Mouse (Mus musculus) embryonic facial prominence, embryonic 14.5 days (tissue): ENCODE data around the gene Gns. TPM values are rescaled to one million over a fixed set of nuclear protein-coding genes. Genes with fewer than 3 reads are reported as not detected.

Source experiments
- ATAC-seq: fragments of 200-750 bp; cut with Nextera tagmentation; 2 replicates; pipeline ENCODE4 v1.8.0; 2017; ENCODE audit warnings: low read depth, moderate number of reproducible peaks, moderate TSS enrichment
- DNase-seq: peaks from one replicate; pipeline ENCODE4 v3.0.0-alpha.2; 2015; ENCODE audit warnings: low spot score
- H3K27ac ChIP-seq: fragments of 300-500 bp; sonication (generic); replicated peaks from 2 replicates; pipeline ENCODE4 v1.5.1; 2014; ENCODE audit warnings: low read depth, mild to moderate bottlenecking, low read length, moderate library complexity
- H3K27me3 ChIP-seq: fragments of 300-500 bp; sonication (generic); replicated peaks from 2 replicates; pipeline ENCODE4 v1.6.1; 2014; ENCODE audit warnings: low read length; ENCODE audit not compliant: control insufficient read depth, insufficient read depth
- H3K36me3 ChIP-seq: fragments of 300-500 bp; sonication (generic); 2 replicates; pipeline ENCODE4 v1.6.1; 2014; ENCODE audit warnings: low read length, mixed read lengths; ENCODE audit not compliant: control insufficient read depth, insufficient read depth
- H3K4me1 ChIP-seq: fragments of 300-500 bp; sonication (generic); 2 replicates; pipeline ENCODE4 v1.6.1; 2014; ENCODE audit warnings: antibody characterized with exemption, low read length; ENCODE audit not compliant: control insufficient read depth, insufficient read depth
- H3K4me2 ChIP-seq: fragments of 300-500 bp; sonication (generic); 2 replicates; pipeline ENCODE4 v1.6.1; 2014; ENCODE audit warnings: low read depth, mild to moderate bottlenecking, low read length, moderate library complexity, mixed read lengths
- H3K4me3 ChIP-seq: fragments of 300-500 bp; sonication (generic); 2 replicates; pipeline ENCODE4 v1.5.1; 2014; ENCODE audit warnings: low read depth, mild to moderate bottlenecking, low read length
- H3K9ac ChIP-seq: fragments of 300-500 bp; sonication (generic); 2 replicates; pipeline ENCODE4 v1.6.1; 2014; ENCODE audit warnings: low read depth, mild to moderate bottlenecking, low read length, moderate library complexity, mixed read lengths
- H3K9me3 ChIP-seq: fragments of 300-500 bp; sonication (generic); 2 replicates; pipeline ENCODE4 v1.6.1; 2016; ENCODE audit warnings: low read length; ENCODE audit not compliant: control insufficient read depth
- WGBS: fragments of 180-500 bp; shearing (Covaris S2); extraction: QIAGEN DNeasy Blood & Tissue Kit; methylation state at CpG from one replicate; pipeline ENCODE4 v1.1.7; 2014; 5-methylcytosine and 5-hydroxymethylcytosine counted together
- polyA plus RNA-seq: library from polyadenylated mRNA; unstranded; fragments of >200 nt; fragmentation: Nextera tagmentation; extraction: Ambion mirVana; gene quantifications from 2 replicates; pipeline ENCODE4 v1.2.1, GENCODE M21; 2014

The Gns gene
- polyA plus RNA-seq, 1 experiment from 2014 or later, result 58.8 TPM

GRCm38 (mm10) chr10:121434441-121435103 lies 69.7 kb downstream of the Gns start:
- WGBS, result 59% methylated on average over 14 of the region's 15 CpGs
- DNase-seq, result no peak
- H3K4me1 ChIP-seq, result peaks cover 49% of the 10 kb centered on the region

GRCm38 (mm10) chr10:121435546-121436257 lies 70.8 kb downstream of the Gns start:
- ATAC-seq, result no peak
- Histone ChIP-seq H3K27ac (0 out of 2 replicates have a peak overlapping the region, but pooled peaks have one; percentile 4), H3K36me3 (no peaks in the 10 kb centered on the region), H3K4me2 (peak overlapping the region; percentile 45), H3K4me3 (peak overlapping the region; percentile 12; the same call in 1 of the 2 replicates), H3K9me3 (no peaks in the 10 kb centered on the region), H3K27me3 (no peaks in the 10 kb centered on the region), H3K4me1 (peaks cover 48% of the 10 kb centered on the region), H3K9ac (no peak overlapping the region)
- no peak for DNase-seq
- 26% methylated on average over 28 of the region's 28 CpGs for WGBS

More at GRCm38 (mm10) chr10:121434441-121435103, 69.7 kb downstream of the Gns start:
- H3K9me3 ChIP-seq, result no peaks in the 10 kb centered on the region
- H3K36me3 ChIP-seq, result no peaks in the 10 kb centered on the region
- H3K4me2 ChIP-seq, result no peak overlapping the region
- H3K4me3 ChIP-seq, result no peak overlapping the region
- ATAC-seq, result no peak
- no peaks in the 10 kb centered on the region for H3K27me3 ChIP-seq
- H3K9ac ChIP-seq, result no peak overlapping the region
- H3K27ac ChIP-seq, result no peak overlapping the region

DNA sequence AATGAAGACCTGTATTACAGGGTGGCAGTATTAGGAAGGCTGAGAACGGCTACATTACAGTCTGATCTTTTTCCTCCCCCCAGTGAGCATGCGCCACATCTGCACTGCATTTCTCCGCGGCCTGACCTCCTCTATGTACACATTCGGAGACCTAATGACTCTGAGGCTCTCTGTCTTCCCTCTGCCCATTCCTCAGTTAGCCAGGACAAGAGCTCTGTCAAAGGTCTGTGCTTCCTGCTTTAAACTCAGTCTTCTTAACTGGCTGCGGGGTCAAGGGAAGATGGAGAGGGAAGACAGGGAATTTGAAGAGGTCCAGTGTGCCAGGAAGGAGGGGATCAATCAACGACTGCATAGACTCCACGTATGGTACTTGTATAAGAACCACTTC lies 71.4 kb downstream of the Gns start:
- DNase-seq (no peak), ATAC-seq (no peak)
- no peaks in the 10 kb centered on the region for H3K27me3 ChIP-seq
- H3K4me2 ChIP-seq, result peak overlapping the region; percentile 45
- H3K9ac ChIP-seq, result no peak overlapping the region
- 23% methylated on average over 8 of the region's 8 CpGs for WGBS
- H3K36me3 ChIP-seq, result no peaks in the 10 kb centered on the region
- peak overlapping the region; percentile 12; the same call in 1 of the 2 replicates for H3K4me3 ChIP-seq
- H3K4me1 ChIP-seq, result peaks cover 44% of the 10 kb centered on the region
- H3K27ac ChIP-seq, result peak overlapping the region; percentile 74
- H3K9me3 ChIP-seq, result no peaks in the 10 kb centered on the region

- DNase-seq (no peak), ATAC-seq (no peak)
- H3K27me3 ChIP-seq, result no peaks in the 10 kb centered on the region
- peak overlapping the region; percentile 74 for H3K27ac ChIP-seq
- no peaks in the 10 kb centered on the region for H3K9me3 ChIP-seq
- H3K36me3 ChIP-seq, result no peaks in the 10 kb centered on the region
- peaks cover 45% of the 10 kb centered on the region for H3K4me1 ChIP-seq
- H3K4me2 ChIP-seq, result no peak overlapping the region; the same call in 1 of the 2 replicates
- no peak overlapping the region for H3K4me3 ChIP-seq
- 14% methylated on average over 4 of the region's 4 CpGs for WGBS
- no peak overlapping the region for H3K9ac ChIP-seq
Measured at GRCm38 (mm10) chr10:121436693-121437092, 71.8 kb downstream of the Gns start.

DNA sequence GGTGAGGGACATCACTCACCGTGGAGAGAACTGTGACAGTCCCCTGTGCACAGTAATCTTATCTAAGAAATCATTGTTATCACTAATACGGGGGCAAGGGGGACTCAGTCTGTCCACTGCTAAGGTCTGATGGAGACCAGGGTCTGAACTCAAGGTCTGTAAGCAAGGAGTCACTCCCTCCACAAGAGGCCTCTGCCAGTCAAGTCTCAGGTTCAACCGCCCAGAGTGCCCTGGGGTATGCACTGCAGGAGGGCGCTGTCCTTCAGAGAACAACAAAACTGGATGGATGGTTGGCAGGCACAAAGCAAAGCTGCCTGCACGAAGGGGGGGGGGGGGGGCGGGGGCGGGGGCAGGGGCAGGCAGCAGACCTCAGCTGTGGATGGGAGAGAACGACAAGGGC lies 73.2 kb downstream of the Gns start:
- Histone ChIP-seq H3K4me2 (no peak overlapping the region), H3K27me3 (no peaks in the 10 kb centered on the region), H3K36me3 (no peaks in the 10 kb centered on the region), H3K4me1 (peaks cover 33% of the 10 kb centered on the region), H3K9ac (no peak overlapping the region), H3K9me3 (no peaks in the 10 kb centered on the region), H3K4me3 (no peak overlapping the region), H3K27ac (no peak overlapping the region)
- ATAC-seq (no peak), DNase-seq (no peak)
- WGBS, result 58% methylated on average over 7 of the region's 8 CpGs

GRCm38 (mm10) chr10:121439310-121439731 lies 74.4 kb downstream of the Gns start:
- H3K4me2 ChIP-seq, result no peak overlapping the region
- WGBS, result 78% methylated on average over 12 of the region's 12 CpGs
- no peaks in the 10 kb centered on the region for H3K36me3 ChIP-seq
- H3K9ac ChIP-seq, result no peak overlapping the region
- ATAC-seq, result no peak
- no peaks in the 10 kb centered on the region for H3K9me3 ChIP-seq
- H3K4me1 ChIP-seq, result peaks cover 29% of the 10 kb centered on the region
- H3K27ac ChIP-seq, result no peak overlapping the region
- no peak overlapping the region for H3K4me3 ChIP-seq
- H3K27me3 ChIP-seq, result no peaks in the 10 kb centered on the region
- no peak for DNase-seq

- DNase-seq (no peak), ATAC-seq (no peak)
- no peak overlapping the region for H3K4me2 ChIP-seq
- no peak overlapping the region for H3K4me3 ChIP-seq
- no peaks in the 10 kb centered on the region for H3K9me3 ChIP-seq
- no peaks in the 10 kb centered on the region for H3K36me3 ChIP-seq
- no peak overlapping the region for H3K27ac ChIP-seq
- H3K27me3 ChIP-seq, result no peaks in the 10 kb centered on the region
- H3K9ac ChIP-seq, result no peak overlapping the region
- H3K4me1 ChIP-seq, result peaks cover 16% of the 10 kb centered on the region
- WGBS, result 82% methylated on average over 9 of the region's 9 CpGs
Measured at GRCm38 (mm10) chr10:121443791-121444190, 78.9 kb downstream of the Gns start.

- ATAC-seq, result no peak
- no peaks in the 10 kb centered on the region for H3K27me3 ChIP-seq
- no peak overlapping the region for H3K4me2 ChIP-seq
- no peak overlapping the region for H3K4me3 ChIP-seq
- H3K4me1 ChIP-seq, result peaks cover 16% of the 10 kb centered on the region
- DNase-seq, result no peak
- WGBS, result 91% methylated on average over 7 of the region's 7 CpGs
- H3K9ac ChIP-seq, result no peak overlapping the region
- no peak overlapping the region for H3K27ac ChIP-seq
- H3K9me3 ChIP-seq, result no peaks in the 10 kb centered on the region
- no peaks in the 10 kb centered on the region for H3K36me3 ChIP-seq
Measured at GRCm38 (mm10) chr10:121444198-121444597, 79.3 kb downstream of the Gns start.
